Mouse (Mus musculus): ENCODE results near the gene Psors1c2.
A peak's percentile ranks its signal among the peaks of the same experiment; 100 is the strongest.
"Not testable (repeated sequence)": the region's sequence is repeated elsewhere in the genome, so short reads cannot be mapped to it uniquely, and the experiment has no call there.

Psors1c2 gene

GRCm38 (mm10) chr17:35532901-35533300 is at the start of gene Psors1c2:
Gene Psors1c2 (plus strand): TSS chr17:35533201.
- DNase-seq (ENCODE audit: low read depth, low spot score) = no peak

- DNase-seq (ENCODE audit: low read depth, low spot score) = peak; percentile 66
These were observed 48.9 kb upstream of the Psors1c2 start for GRCm38 (mm10) chr17:35484066-35484465.

GRCm38 (mm10) chr17:35485702-35486101 is 47.3 kb upstream of the Psors1c2 start:
- DNase-seq (ENCODE audit: low read depth, low spot score) = no peak

- DNase-seq (ENCODE audit: low read depth, low spot score) = no peak
These were observed 46.3 kb upstream of the Psors1c2 start for GRCm38 (mm10) chr17:35486726-35487125.

GRCm38 (mm10) chr17:35488041-35488440 is 45.0 kb upstream of the Psors1c2 start:
- no peak for DNase-seq (ENCODE audit: low read depth, low spot score)

- DNase-seq (ENCODE audit: low read depth, low spot score) = no peak
These were observed 42.7 kb upstream of the Psors1c2 start for GRCm38 (mm10) chr17:35490320-35490719.

GRCm38 (mm10) chr17:35497124-35497523 is 35.9 kb upstream of the Psors1c2 start:
- no peak for DNase-seq (ENCODE audit: low read depth, low spot score)

GRCm38 (mm10) chr17:35502226-35502625 is 30.8 kb upstream of the Psors1c2 start:
- DNase-seq (ENCODE audit: low read depth, low spot score) = no peak

GRCm38 (mm10) chr17:35502762-35503161 is 30.2 kb upstream of the Psors1c2 start:
- no peak for DNase-seq (ENCODE audit: low read depth, low spot score)

- no peak for DNase-seq (ENCODE audit: low read depth, low spot score)
These were observed 29.2 kb upstream of the Psors1c2 start for GRCm38 (mm10) chr17:35503849-35504248.

- no peak for DNase-seq (ENCODE audit: low read depth, low spot score)
These were observed 28.1 kb upstream of the Psors1c2 start for GRCm38 (mm10) chr17:35504628-35505481.

- no peak for DNase-seq (ENCODE audit: low read depth, low spot score)
These were observed 27.2 kb upstream of the Psors1c2 start, which contains the start of gene Pou5f1 for GRCm38 (mm10) chr17:35505776-35506175. Gene Pou5f1 (plus strand): TSS chr17:35506018.

GRCm38 (mm10) chr17:35506881-35507280 is 26.1 kb upstream of the Psors1c2 start:
- DNase-seq (ENCODE audit: low read depth, low spot score) = no peak

- DNase-seq (ENCODE audit: low read depth, low spot score) = no peak
These were observed 25.3 kb upstream of the Psors1c2 start for GRCm38 (mm10) chr17:35507556-35508260.

GRCm38 (mm10) chr17:35508279-35508678 is 24.7 kb upstream of the Psors1c2 start:
- DNase-seq (ENCODE audit: low read depth, low spot score) = not testable (repeated sequence)

- DNase-seq (ENCODE audit: low read depth, low spot score) = no peak
These were observed 23.7 kb upstream of the Psors1c2 start for GRCm38 (mm10) chr17:35509284-35509683.

- no peak for DNase-seq (ENCODE audit: low read depth, low spot score)
These were observed 19.9 kb upstream of the Psors1c2 start for GRCm38 (mm10) chr17:35512916-35513626.

GRCm38 (mm10) chr17:35513886-35514285 is 19.1 kb upstream of the Psors1c2 start:
- peak; percentile 76 for DNase-seq (ENCODE audit: low read depth, low spot score)

GRCm38 (mm10) chr17:35514756-35515155 is 18.2 kb upstream of the Psors1c2 start:
- peak; percentile 39 for DNase-seq (ENCODE audit: low read depth, low spot score)

- DNase-seq (ENCODE audit: low read depth, low spot score) = peak; percentile 34
These were observed 16.9 kb upstream of the Psors1c2 start for GRCm38 (mm10) chr17:35515911-35516640.
